Mouse (Mus musculus) telencephalon, adult 2 months (tissue): ENCODE measurements around the gene Lims1.
A peak's percentile ranks its signal among the peaks of the same experiment; 100 is the strongest.

Experiments
- DNase-seq: peaks from one replicate; pipeline ENCODE4 v3.0.0-alpha.2; 2011; ENCODE audit warnings: low read depth, low spot score

Lims1 gene

DNA sequence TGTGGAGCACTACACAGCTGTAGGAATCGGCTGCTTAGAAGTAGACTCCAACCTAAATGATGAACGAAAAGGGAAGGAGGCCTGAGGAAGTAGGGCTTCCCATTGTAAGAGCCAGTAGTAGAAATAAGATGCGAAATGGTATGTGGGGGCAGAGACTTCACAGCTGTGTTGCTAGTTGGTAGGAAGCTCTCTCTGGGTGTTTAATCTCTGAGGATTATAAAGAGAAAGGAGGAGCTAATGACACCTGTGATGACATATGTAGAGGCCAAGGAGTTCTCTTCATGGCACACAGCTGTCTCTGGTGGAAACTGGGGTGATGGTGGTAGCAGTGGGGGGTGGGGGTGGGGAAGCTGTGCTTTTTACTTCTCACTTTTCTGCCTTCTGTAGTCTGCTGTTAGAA is 27.3 kb downstream of the Lims1 start:
- DNase-seq = no peak

DNA sequence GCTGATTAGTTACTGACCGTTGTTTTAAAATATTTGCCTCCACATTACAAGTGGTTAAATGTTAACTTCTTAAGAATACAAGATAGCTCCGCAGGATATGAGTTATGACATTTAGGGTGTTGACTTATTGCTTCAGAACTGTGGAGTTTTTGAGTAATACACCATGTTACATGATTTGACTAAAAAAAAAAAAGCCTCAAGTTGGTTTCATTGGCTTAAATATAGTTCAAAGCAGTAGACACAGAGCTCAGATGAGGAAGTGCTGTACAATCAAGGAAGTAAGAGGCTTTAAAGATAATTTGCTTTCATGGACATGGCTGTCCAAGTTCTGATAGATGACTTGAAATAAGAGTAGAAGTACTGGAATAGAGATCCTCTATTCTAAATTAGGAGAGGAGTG is 28.4 kb downstream of the Lims1 start:
- no peak for DNase-seq

DNA sequence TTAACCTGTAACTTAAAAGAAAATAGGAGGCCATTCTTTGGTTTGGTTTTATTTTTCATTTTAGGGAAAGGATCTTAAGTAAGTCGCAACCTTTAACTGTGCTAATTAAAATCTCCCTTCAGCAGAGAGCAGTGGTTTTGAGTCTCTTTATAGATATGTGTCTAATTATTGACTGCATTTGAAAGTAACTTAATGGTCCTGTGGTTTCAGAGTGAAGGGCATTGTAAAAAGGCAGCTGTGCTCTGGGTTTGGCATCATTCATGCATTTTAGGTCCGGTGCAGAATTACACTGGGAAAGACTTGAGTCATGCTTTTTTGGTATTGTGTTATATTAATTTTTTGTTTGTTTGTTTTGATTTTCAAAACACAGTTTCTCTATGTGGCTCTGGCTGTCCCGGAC is 29.1 kb downstream of the Lims1 start:
- no peak for DNase-seq

DNA sequence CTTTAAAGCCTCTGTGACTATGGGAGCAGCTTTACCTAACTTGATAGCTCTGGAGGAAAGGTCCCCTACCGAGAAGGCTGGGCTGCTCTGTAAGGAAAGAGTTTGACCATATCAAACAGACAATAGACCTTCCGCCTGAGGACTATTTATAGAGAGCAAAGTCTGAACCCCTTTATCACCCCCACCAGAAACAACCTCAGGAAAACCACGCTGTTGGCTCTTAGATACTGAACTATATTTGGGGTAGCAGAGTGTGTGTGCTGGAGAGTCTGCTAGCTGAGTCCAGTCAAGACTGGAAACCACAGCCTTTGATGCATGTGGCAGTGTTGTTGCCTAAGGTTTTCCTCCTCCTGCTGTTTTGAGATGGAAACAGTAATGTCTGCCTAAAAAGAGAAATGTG is 31.3 kb downstream of the Lims1 start:
- DNase-seq = no peak

DNA sequence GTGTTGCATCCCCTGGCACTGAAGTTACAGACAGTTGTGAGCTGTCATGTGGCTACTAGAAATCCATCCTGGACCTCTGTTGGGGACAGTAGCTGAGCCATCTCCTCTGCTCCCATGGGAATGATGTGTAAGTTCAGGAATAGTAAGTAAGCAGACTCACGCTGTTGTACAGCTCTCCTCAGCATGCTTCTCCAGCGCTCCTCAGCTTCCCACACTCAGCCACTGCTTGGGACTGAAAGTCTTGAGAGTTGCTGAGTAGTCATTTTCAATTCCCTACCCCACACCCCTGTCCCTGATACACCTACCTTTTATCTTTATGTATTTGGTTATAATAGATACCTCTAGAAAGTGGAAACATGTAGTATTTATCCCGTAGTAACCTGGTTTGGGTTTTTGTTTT is 33.2 kb downstream of the Lims1 start:
- DNase-seq = no peak

DNA sequence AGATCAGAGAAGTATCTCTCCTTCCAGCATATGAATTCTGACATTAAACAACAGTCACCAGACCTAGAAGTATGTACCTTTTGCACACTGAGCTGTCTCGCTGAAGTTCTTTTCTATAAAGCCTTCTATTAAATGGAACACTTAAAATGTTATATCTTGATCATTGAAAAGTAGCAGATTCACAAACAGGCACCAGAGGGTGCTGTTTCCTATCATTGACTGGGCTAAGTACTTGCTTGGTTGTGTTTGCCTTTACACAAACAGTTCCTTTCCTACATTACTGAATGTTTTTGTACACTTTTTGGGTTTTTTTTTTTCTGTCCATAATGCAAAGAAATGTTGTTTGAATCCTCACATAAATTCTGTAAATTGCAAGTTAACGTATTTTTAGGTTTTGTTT is 35.9 kb downstream of the Lims1 start:
- DNase-seq = peak; percentile 54

DNA sequence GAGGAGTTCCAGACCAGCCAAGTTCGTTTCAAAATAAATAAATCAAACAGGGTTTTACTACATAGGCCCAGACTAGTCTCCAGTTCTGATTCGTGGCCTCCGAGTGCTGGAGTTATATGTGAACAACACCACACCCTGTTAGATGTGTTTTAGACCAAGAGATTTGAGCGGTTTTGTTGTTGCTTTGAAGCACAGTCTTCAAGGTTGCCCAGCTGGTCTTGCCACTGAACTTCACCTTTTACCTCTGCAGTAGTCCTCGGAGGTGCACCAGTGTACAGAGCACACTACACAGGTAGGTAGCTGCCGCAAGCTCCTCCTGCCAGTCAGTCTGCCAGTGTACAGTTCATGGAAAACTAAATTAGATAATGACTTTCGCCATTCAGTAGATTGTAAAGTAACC is 36.7 kb downstream of the Lims1 start:
- no peak for DNase-seq

DNA sequence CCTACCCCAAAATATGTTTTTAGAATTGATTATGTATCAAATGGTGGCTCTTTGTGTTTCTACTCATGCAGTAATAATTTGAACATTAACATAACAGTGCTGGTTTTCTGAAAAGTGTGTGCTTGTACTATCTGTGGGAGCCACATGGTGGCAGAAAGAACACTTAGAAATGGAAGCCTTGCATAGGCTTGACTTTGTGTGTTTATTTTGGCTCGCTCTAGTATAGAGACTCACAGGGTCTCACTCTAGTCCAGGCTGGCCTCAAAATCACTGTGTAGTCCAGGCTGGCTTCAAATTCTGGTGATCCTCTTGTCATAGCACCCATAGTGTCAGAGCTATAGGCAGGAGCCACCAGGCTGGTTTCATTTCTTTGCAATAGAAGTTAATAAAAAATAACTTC is 39.5 kb downstream of the Lims1 start:
- DNase-seq = no peak

DNA sequence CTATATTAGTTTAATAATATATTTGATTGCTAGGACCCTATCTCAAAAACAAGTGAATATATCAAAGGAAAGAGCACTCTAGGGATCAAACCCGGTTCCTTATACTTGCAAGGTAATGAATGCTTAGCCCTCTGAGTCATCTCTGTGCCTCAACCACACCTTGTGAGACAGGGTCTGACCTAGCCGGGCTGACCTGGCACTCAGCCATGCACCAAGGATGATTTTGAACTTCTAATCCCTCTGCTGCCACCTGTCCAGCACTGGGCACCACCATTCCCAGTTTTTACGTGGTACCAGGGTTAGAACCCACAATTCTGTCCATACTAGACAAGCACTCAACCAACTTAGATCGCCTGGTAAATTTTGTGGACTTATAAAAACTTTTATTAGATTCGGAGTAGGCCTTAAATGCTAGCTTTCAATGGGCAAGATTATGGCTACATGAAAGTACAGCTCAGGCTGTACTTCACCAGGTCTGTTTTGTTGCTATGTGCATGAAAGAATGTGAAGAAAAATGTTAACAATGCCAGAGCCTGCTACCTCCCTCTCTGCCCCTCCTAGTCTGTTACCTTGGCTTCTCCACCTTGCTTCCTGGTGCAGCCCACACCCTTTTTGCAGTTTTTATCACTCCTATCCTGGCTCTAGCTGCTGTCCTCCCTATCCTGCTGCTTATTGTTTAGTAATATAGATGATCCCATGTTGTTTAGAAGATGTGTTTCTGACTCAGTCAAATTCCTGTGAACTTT is 41.7 kb downstream of the Lims1 start:
- no peak for DNase-seq

DNA sequence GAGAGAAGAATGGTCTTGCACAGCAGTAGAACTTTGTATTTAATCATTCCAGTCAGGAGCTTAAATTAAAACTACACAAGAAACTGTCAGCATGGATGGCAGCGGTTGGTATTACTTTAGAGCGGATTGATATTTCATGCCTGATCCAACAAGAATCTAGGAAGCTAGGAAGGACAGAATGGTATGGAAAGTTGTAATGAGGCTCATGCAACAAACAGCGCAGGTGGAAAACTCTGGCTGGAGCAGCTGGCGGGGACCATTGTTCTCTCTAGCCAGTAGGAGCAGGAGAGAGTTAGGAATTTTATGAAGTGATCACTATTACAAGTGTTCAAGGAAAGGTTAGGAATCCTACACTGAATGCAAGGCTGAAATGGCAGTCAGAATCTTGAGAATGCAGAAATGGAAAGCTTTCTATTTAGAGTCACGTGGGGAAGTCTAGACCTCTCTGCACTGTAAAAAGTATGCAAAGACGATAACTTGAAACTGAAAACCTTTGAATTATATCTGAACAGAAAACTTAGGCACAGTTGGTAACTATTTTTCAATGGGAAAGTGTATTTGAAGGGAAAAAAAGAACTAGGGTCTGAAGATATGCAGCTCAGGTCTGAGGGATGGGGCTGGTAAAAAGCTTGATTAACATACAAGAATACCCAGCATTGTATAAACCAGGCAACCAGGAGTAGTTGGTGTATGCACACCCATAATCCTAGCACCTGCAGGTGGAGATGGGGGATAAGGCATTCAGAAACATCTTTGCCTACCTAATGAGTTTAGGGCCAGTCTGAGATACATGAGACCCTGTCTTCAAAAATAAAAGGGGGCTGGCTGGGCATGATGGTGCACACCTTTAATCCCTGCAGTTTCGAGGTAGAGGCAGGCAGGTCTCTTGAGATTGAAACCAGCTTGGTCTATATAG is 45.8 kb downstream of the Lims1 start:
- DNase-seq = no peak

DNA sequence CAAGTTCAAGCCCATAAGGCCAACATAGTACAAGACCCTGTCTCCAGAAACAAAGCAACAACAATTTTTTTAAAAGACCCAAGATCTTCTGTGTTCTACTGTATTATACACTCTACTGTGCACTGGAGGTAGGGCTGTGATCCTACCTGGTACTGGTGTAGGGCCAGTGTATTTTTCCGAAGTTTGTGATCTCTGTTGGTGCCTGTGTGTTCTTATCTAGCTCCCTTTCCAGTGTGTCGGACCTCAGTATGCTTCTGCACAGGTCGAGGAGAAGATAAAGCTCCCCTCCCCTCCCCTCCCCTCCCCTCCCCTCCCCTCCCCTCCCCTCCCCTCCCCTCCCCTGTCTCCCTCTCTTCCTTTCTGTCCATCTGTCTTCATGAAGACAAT is 46.4 kb downstream of the Lims1 start:
- no peak for DNase-seq

DNA sequence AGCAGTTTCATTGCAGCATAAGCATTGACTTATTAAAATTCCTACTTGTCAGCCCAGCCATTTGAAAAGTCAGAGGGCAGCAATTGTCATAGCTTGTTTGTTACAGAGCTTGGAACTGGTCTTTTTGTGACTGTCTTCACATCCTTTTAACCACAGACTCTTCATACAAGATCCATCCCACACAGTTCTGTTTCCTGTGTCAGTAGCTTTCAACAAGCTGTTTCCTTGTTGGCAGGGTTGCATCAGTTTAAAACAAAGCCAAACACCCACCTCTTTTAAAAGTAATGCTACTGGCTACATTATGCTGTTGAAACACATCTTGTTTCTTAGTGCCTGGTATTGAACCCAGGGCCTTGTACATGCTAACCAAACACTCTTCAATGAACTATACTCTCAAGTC is 46.9 kb downstream of the Lims1 start:
- DNase-seq = peak; percentile 84

DNA sequence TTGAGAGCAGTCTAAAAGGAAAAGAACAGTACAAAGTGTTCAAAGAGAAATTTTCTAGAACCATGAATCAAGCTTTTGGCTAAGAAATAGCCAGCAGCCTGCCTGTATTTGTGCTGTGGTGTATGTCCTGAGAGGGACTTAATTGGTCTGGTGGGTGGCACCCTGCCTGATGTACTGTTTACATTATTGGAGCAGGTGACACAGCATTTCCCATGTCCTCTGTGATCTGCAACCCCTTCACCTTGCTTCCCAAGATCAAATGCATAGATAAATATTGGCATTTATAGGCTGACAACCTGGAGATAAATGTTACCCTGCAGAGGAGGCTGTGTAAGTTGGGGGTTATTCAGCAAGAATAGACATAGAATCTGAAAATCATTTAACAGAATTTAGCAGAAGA is 47.3 kb downstream of the Lims1 start:
- DNase-seq = no peak

DNA sequence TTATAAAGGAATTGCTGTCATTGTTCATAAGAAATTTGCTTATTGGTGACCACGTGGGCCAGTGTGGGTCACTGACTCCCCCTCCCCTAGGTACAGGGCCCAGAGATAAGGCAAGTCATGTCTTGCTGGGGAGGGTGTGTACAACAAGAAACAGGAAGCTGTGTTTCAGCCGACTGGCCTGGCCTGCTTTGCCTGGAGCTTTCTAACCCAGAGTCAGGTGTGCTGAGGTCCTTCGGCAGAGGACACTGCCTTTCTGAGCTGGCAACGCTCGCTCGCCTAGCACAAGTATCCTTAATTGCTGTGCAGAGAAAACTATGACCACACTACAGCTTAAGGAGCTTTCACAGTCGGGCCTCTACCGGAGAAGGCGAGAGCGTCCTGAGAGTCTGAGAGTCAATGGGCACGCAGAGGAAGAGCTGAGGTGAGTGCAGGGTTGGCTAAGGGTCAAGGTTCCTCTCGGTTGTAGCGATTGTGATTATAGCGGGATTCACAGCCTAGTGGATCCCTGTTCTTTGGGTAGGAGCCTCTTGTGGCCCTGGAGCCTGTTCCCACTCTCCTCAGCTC is 48.1 kb downstream of the Lims1 start:
- no peak for DNase-seq

DNA sequence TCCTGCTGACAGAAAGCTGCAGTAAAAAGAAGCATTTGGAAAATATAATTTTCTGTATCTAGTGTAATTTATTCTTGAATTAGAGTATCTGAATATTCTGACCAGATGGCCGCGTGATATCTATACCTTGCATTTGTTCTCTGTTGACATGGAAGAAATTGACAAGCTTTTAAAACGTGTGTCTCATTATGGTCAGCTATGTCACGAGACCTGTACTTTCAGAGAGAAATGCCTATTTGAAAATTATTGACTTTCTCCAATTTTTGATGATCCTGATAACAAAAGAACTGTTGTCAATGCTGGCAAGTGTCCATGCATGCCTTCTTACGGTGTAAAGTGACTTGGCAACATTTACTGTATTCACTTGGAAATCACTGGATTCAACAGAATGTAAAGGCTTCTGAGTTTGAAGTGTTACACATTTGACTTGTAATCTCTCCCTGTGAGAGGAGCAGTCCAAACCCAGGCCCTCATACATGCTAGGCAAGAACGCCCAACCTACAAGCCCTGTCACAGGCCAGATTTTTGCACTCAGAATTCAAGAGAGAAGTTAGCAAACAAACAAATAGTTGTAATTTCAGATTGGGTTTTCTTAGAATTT is 49.3 kb downstream of the Lims1 start:
- no peak for DNase-seq

DNA sequence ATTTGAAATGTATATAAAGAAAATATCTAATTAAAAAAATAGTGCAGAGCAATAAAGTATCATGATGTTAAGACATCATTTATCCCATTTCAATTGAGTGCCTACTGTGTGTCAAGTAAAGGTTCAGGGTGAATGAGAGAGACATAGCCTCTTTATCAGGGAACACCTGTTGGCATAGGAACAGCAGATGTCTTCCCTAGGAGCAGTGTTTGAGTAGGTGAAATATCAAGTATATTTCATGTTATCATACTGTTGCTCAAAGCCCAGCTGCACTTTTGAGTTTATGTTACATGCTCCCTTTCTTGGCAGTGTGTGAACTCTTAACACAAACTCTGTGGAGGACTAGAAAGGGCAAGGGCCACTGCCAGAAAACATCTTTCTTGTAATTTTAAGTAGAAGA is 50.6 kb downstream of the Lims1 start:
- no peak for DNase-seq

DNA sequence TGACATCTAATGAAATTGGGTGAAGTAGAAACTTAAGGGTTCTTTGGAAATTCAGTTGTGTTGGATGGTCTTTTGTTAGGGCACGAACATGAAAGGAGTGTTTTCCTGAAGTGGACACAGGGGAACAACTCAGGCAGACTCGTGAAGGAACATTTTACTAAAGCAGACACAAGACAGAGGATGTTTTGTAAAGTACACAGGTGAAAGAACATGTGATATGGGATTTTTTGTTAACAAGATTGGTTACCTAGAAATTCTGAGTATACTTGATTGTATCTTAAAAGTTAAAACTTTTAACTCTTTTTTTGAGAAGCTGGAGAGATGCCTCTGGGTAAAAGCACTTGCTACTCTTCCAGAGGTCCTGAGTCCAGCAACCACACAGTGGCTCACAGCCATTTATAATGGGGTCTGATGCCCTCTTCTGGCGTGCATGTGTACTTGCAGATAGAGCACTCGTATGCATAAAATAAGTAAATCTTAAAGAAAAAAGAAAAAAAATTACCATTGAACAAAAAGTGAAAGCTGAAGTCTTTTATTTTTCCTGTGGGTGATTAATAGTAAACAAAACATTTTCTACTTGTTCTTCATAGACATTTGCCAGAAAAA is 54.4 kb downstream of the Lims1 start:
- no peak for DNase-seq

DNA sequence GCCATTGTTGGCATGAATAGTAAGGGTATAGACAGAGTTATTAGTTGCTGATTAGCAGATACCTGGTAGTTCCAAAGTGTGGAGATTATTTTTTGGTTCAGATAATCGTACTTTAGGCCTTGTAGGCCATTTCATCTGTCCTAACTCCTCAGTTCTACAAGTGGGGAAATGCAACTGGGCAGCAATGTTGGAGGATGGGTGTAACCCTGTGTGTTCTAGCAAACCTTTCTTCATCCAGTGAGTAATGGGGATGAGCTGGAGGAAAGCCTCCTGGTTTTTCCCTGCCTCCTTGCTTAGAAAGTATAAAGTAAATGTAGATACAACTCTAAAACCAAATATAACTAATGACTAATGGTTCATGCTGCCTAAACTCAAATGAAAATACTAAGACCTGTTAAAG is 55.1 kb downstream of the Lims1 start:
- no peak for DNase-seq

DNA sequence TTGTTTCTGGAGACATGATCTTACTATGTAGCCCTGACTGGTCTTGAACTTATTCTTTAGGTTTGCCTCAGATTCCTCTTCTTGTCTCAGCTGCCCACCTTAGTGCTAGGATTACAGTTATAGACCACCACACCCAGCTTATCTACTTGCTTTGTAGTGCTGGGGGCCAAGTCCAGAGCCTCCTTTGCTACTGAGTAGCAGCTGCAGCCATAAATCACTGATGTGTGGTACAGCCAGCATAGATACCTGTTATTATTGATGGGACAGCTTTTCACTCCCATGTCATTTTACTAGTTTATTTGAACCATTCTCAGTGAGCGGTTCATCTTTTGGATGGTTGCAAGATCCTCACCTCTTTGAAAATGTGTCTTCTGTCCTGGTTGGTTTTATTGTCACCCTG is 56.4 kb downstream of the Lims1 start:
- no peak for DNase-seq

DNA sequence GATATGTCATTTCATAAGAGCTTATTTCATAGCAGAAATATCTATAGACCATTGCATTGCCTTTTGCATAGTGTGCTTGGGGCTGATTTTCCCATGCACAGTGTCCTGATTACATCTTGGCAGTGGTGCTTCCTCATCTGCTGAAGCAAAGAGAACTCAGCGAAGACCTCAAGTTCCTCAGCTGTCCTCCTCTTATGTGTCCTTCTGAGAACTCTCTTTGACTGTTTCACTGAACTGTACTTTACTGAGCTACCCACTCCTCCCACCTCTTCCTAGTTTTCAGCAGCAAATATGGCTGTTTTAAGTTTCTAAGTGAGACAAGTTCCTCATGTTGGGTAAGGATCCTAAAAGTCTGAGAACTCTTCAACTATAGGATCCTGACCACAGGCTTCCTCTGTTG is 58.6 kb downstream of the Lims1 start:
- no peak for DNase-seq

DNA sequence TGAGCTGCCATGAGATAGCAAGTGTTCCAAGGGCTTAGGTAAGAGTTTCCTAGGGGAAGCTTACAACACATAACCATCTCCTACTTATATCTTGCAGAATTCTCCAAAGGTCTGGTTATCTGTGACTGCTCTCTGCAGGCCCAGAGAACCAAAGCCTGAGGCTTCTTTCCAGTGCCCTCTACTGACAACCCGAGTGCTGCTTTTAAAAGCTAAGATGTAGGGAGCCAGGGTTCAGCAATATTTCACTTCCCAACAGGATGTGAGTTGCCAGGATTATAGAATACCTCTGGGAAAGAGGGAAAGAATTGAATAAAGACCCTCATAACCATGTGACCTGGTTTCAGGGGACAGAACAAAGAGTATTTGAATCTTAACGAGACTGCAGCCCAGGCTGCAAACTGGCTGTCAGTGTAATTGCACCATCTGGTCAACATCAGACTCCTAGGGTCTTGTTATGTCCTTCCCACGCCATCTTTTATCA is 59.4 kb downstream of the Lims1 start:
- DNase-seq = no peak

DNA sequence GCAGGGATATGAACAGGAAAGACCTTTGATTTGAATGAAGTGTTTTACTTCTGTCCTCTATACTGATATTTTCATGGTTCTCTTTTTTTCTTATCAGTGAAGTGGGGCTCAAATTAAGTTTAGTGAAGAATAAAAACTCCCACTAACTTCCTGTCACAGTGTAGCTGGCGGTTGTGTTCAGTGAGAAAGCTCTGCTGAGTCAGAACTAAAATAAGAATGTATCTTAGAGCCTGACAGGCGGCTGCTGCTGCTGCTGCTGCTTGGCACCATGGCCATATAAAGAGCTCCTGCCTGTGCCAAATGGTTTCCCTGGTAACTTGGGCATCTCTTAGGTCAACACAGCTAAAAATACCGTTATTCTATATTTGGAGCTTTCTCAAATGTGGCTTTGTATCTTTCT is 60.0 kb downstream of the Lims1 start:
- DNase-seq = peak; percentile 98
